Mouse (Mus musculus): Measurements from ENCODE around the gene Chd6. TPM values are rescaled to one million over a fixed set of nuclear protein-coding genes. Genes with fewer than 3 reads are reported as not detected.

The Chd6 gene
- polyA plus RNA-seq, 1 experiment: 5.1 TPM

- Histone ChIP-seq H3K4me3 (no peak overlapping the region), H3ac (ENCODE audit: control insufficient read depth, insufficient read length) (no peak overlapping the region), H3K36me3 (ENCODE audit: control insufficient read depth, insufficient read depth) (peaks cover 20% of the 10 kb centered on the region), H3K79me2 (ENCODE audit: control insufficient read depth, insufficient read depth) (no peaks in the 10 kb centered on the region), H3K4me2 (ENCODE audit: low read depth) (no peak overlapping the region), H3K27me3 (ENCODE audit: control insufficient read depth, insufficient read depth, insufficient read length) (no peaks in the 10 kb centered on the region)
- TF ChIP-seq SRF (IDR thresholded peaks at IDR 0.05; ENCODE audit: control insufficient read depth, insufficient read length, low read depth) (no peak), USF1 (IDR thresholded peaks at IDR 0.05; ENCODE audit: low read depth) (no peak), REST (IDR thresholded peaks at IDR 0.05; ENCODE audit: insufficient read depth, insufficient read length) (no peak), POLR2A (IDR thresholded peaks at IDR 0.05; ENCODE audit: insufficient read length, low read depth) (no peak), E2F4 (IDR thresholded peaks at IDR 0.05; ENCODE audit: insufficient read depth) (no peak)
These were observed 104.5 kb downstream of the Chd6 start for GRCm38 (mm10) chr2:161004338-161004737.

GRCm38 (mm10) chr2:160996987-160997763, 111.7 kb downstream of the Chd6 start:
- Histone ChIP-seq H3K4me3 (no peak overlapping the region), H3K79me2 (ENCODE audit: control insufficient read depth, insufficient read depth) (no peaks in the 10 kb centered on the region), H3ac (ENCODE audit: control insufficient read depth, insufficient read length) (no peak overlapping the region), H3K4me2 (ENCODE audit: low read depth) (no peak overlapping the region), H3K36me3 (ENCODE audit: control insufficient read depth, insufficient read depth) (no peaks in the 10 kb centered on the region), H3K27me3 (ENCODE audit: control insufficient read depth, insufficient read depth, insufficient read length) (no peaks in the 10 kb centered on the region)
- TF ChIP-seq E2F4 (IDR thresholded peaks at IDR 0.05; ENCODE audit: insufficient read depth) (no peak), REST (IDR thresholded peaks at IDR 0.05; ENCODE audit: insufficient read depth, insufficient read length) (no peak), USF1 (IDR thresholded peaks at IDR 0.05; ENCODE audit: low read depth) (no peak), TCF3 (IDR thresholded peaks at IDR 0.05; ENCODE audit: insufficient read length, low read depth) (no peak), SRF (IDR thresholded peaks at IDR 0.05; ENCODE audit: control insufficient read depth, insufficient read length, low read depth) (no peak), MAX (IDR thresholded peaks at IDR 0.05; ENCODE audit: low read depth) (no peak), CEBPB (IDR thresholded peaks at IDR 0.05; ENCODE audit: insufficient read depth, poor library complexity, severe bottlenecking) (no peak), POLR2A (IDR thresholded peaks at IDR 0.05; ENCODE audit: insufficient read length, low read depth) (no peak), MYOG (IDR thresholded peaks at IDR 0.05; ENCODE audit: control insufficient read depth in 1 of 3, insufficient read depth in 1 of 3, insufficient read length in 2 of 3, low read depth in 2 of 3) (no peak), MYOD1 (IDR thresholded peaks at IDR 0.05; ENCODE audit: control insufficient read depth in 1 of 3, insufficient read length in 2 of 3, low read depth in 2 of 3) (no peak), POLR2AphosphoS2 (IDR thresholded peaks at IDR 0.05; ENCODE audit: insufficient read length, low read depth) (no peak), TCF12 (IDR thresholded peaks at IDR 0.05; ENCODE audit: insufficient read depth, poor library complexity, severe bottlenecking) (no peak)

- peaks cover 9% of the 10 kb centered on the region for H3K36me3 ChIP-seq (ENCODE audit: control insufficient read depth, insufficient read depth)
- H3K79me2 ChIP-seq (ENCODE audit: control insufficient read depth, insufficient read depth): no peaks in the 10 kb centered on the region
- TF ChIP-seq MAX (IDR thresholded peaks at IDR 0.05; ENCODE audit: low read depth): no peak
- TF ChIP-seq TCF3 (IDR thresholded peaks at IDR 0.05; ENCODE audit: insufficient read length, low read depth): no peak
- TF ChIP-seq POLR2AphosphoS2 (IDR thresholded peaks at IDR 0.05; ENCODE audit: insufficient read length, low read depth): no peak
These were observed 114.7 kb downstream of the Chd6 start for GRCm38 (mm10) chr2:160994181-160994580.

GRCm38 (mm10) chr2:160992465-160992864, 116.4 kb downstream of the Chd6 start:
- no peak overlapping the region for H3ac ChIP-seq (ENCODE audit: control insufficient read depth, insufficient read length)
- TF ChIP-seq REST (IDR thresholded peaks at IDR 0.05; ENCODE audit: insufficient read depth, insufficient read length) (no peak), MYOG (IDR thresholded peaks at IDR 0.05; ENCODE audit: control insufficient read depth in 1 of 3, insufficient read depth in 1 of 3, insufficient read length in 2 of 3, low read depth in 2 of 3) (no peak), SRF (IDR thresholded peaks at IDR 0.05; ENCODE audit: control insufficient read depth, insufficient read length, low read depth) (no peak), POLR2AphosphoS2 (IDR thresholded peaks at IDR 0.05; ENCODE audit: insufficient read length, low read depth) (no peak)

More at GRCm38 (mm10) chr2:160994181-160994580, 114.7 kb downstream of the Chd6 start:
- Histone ChIP-seq H3K4me2 (ENCODE audit: low read depth) (no peak overlapping the region), H3K4me3 (no peak overlapping the region), H3ac (ENCODE audit: control insufficient read depth, insufficient read length) (no peak overlapping the region), H3K27me3 (ENCODE audit: control insufficient read depth, insufficient read depth, insufficient read length) (no peaks in the 10 kb centered on the region)

GRCm38 (mm10) chr2:160990339-160991070, 118.4 kb downstream of the Chd6 start:
- no peak for TF ChIP-seq MYOD1 (IDR thresholded peaks at IDR 0.05; ENCODE audit: control insufficient read depth in 1 of 3, insufficient read length in 2 of 3, low read depth in 2 of 3)
- TF ChIP-seq TCF3 (IDR thresholded peaks at IDR 0.05; ENCODE audit: insufficient read length, low read depth): no peak
- TF ChIP-seq USF1 (IDR thresholded peaks at IDR 0.05; ENCODE audit: low read depth): no peak
- TF ChIP-seq CEBPB (IDR thresholded peaks at IDR 0.05; ENCODE audit: insufficient read depth, poor library complexity, severe bottlenecking): no peak
- no peak for TF ChIP-seq E2F4 (IDR thresholded peaks at IDR 0.05; ENCODE audit: insufficient read depth)
- no peak for TF ChIP-seq POLR2AphosphoS2 (IDR thresholded peaks at IDR 0.05; ENCODE audit: insufficient read length, low read depth)
- no peak for TF ChIP-seq MAX (IDR thresholded peaks at IDR 0.05; ENCODE audit: low read depth)
- no peak for TF ChIP-seq POLR2A (IDR thresholded peaks at IDR 0.05; ENCODE audit: insufficient read length, low read depth)
- TF ChIP-seq REST (IDR thresholded peaks at IDR 0.05; ENCODE audit: insufficient read depth, insufficient read length): no peak
- TF ChIP-seq TCF12 (IDR thresholded peaks at IDR 0.05; ENCODE audit: insufficient read depth, poor library complexity, severe bottlenecking): no peak
- no peak for TF ChIP-seq MYOG (IDR thresholded peaks at IDR 0.05; ENCODE audit: control insufficient read depth in 1 of 3, insufficient read depth in 1 of 3, insufficient read length in 2 of 3, low read depth in 2 of 3)
- no peak for TF ChIP-seq SRF (IDR thresholded peaks at IDR 0.05; ENCODE audit: control insufficient read depth, insufficient read length, low read depth)
- H3K27me3 ChIP-seq (ENCODE audit: control insufficient read depth, insufficient read depth, insufficient read length): no peaks in the 10 kb centered on the region
- H3K4me2 ChIP-seq (ENCODE audit: low read depth): no peak overlapping the region
- no peak overlapping the region for H3ac ChIP-seq (ENCODE audit: control insufficient read depth, insufficient read length)
- H3K4me3 ChIP-seq: no peak overlapping the region
- H3K79me2 ChIP-seq (ENCODE audit: control insufficient read depth, insufficient read depth): no peaks in the 10 kb centered on the region
- peaks cover 16% of the 10 kb centered on the region for H3K36me3 ChIP-seq (ENCODE audit: control insufficient read depth, insufficient read depth)

More at GRCm38 (mm10) chr2:160992465-160992864, 116.4 kb downstream of the Chd6 start:
- H3K36me3 ChIP-seq (ENCODE audit: control insufficient read depth, insufficient read depth): peaks cover 14% of the 10 kb centered on the region
- H3K4me3 ChIP-seq: no peak overlapping the region
- H3K79me2 ChIP-seq (ENCODE audit: control insufficient read depth, insufficient read depth): no peaks in the 10 kb centered on the region
- H3K27me3 ChIP-seq (ENCODE audit: control insufficient read depth, insufficient read depth, insufficient read length): no peaks in the 10 kb centered on the region
- H3K4me2 ChIP-seq (ENCODE audit: low read depth): no peak overlapping the region
